Comparison of ENCODE assay signal across 21 mouse cellular contexts in the genomic region with DNA sequence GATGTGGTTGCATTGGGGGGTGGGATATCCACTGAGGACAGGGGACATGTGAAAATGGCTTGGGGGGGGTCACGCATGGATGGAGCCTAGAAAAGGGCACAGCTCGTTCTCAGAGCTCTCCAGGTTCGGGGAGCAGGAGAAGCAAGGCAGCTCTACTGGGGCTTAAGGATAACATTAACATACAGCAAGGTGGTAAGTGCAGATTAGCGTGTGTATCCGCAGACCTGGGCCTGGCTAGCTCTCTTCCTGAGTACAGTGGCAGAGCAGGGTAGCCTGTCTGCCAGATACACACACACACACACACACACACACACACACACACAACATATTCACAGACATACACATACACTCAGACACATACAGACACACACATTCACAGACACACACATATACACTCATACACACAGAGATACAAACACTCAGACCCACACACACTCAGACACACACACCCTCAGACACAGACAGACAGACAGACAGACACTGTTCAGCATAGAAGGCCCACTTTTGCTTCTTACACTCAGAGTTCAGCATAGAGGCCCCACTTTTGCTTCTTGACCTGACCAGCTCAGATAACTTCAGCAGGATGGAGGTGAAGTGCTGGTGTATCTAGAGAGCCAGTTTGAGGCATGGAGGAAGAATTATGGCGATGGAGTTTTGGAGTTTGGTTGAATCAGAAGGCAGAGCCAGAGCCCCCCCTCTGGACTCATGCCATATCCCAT. TPM values are rescaled to one million over a fixed set of nuclear protein-coding genes. Genes with fewer than 3 reads are reported as not detected.
DNase-seq lines count a peak whose midpoint lies in the region; ATAC-seq and TF ChIP-seq lines count a peak whose summit lies in the region.
"Had no signal": no experiment of that assay in that cellular context is flagged by ENCODE, and none has a peak within 500 bp of the region (broad histone marks: within the 10 kb centered on the region; RNA-seq: fewer than 3 reads in every experiment).

No protein-coding gene starts in this region.

- DNase-seq in midbrain, embryonic 11.5 days (ENCODE audit: low spot score, missing footprints) = no peak
- no peak for DNase-seq in midbrain, postnatal 0 days (ENCODE audit: low spot score)
- DNase-seq in c-Kit-positive CD71-positive TER-119-negative erythroid progenitor cells, embryonic 14.5 days (ENCODE audit: low read depth) = peak; percentile 66
- DNase-seq in liver = peak; percentile 75
- DNase-seq in yolk sac, embryonic 10.5 days (ENCODE audit: low spot score) = no peak
- no peak for DNase-seq in testis, postnatal 14 days (ENCODE audit: low spot score)

- no peak overlapping the region for H3K27ac ChIP-seq in midbrain, embryonic 11.5 days (ENCODE audit: low read depth, low read length)
- no peak overlapping the region for H3K27ac ChIP-seq in midbrain, postnatal 0 days (ENCODE audit: low read depth, low read length)
- H3K27ac ChIP-seq: heart, embryonic 13.5 days; midbrain, embryonic 12.5 days had no signal

- H3K9me3 ChIP-seq in midbrain, embryonic 11.5 days (ENCODE audit: control insufficient read depth, low read length) = no peaks in the 10 kb centered on the region
- H3K9me3 ChIP-seq in midbrain, postnatal 0 days (ENCODE audit: low read length) = no peaks in the 10 kb centered on the region
- H3K9me3 ChIP-seq: heart, embryonic 13.5 days; hindbrain, embryonic 10.5 days; midbrain, embryonic 12.5 days had no signal

- no peak overlapping the region for H3K9ac ChIP-seq in midbrain, embryonic 11.5 days (ENCODE audit: low read length)
- H3K9ac ChIP-seq in midbrain, postnatal 0 days (replicated peaks; ENCODE audit: low read length, poor library complexity, severe bottlenecking) = no peak overlapping the region
- H3K9ac ChIP-seq: heart, embryonic 13.5 days; midbrain, embryonic 12.5 days had no signal

- no peak overlapping the region for H3K4me3 ChIP-seq in midbrain, embryonic 11.5 days (ENCODE audit: low read depth, low read length)
- no peak overlapping the region for H3K4me3 ChIP-seq in midbrain, postnatal 0 days (ENCODE audit: low read depth, low read length)
- H3K4me3 ChIP-seq: heart, embryonic 13.5 days; hindbrain, embryonic 10.5 days; midbrain, embryonic 12.5 days had no signal

- 74% methylated on average over 6 of the region's 6 CpGs for WGBS in midbrain, embryonic 11.5 days
- WGBS in midbrain, postnatal 0 days = 66% methylated on average over 6 of the region's 6 CpGs

- no peak for TF ChIP-seq CTCF in midbrain, postnatal 0 days (IDR thresholded peaks at IDR 0.05)

- H3K36me3 ChIP-seq in midbrain, embryonic 11.5 days (ENCODE audit: control insufficient read depth, insufficient read depth, low read length) = no peaks in the 10 kb centered on the region
- peaks cover 5% of the 10 kb centered on the region; the same call in 1 of the 2 replicates for H3K36me3 ChIP-seq in midbrain, postnatal 0 days (ENCODE audit: insufficient read depth, low read length)

- no peaks in the 10 kb centered on the region; the same call in 1 of the 2 replicates for H3K4me1 ChIP-seq in midbrain, embryonic 11.5 days (ENCODE audit: control insufficient read depth, insufficient read depth, low read length)
- H3K4me1 ChIP-seq in midbrain, postnatal 0 days (ENCODE audit: insufficient read depth, low read length) = no peaks in the 10 kb centered on the region

- H3K4me2 ChIP-seq in midbrain, embryonic 11.5 days = no peak overlapping the region
- no peak overlapping the region for H3K4me2 ChIP-seq in midbrain, postnatal 0 days (ENCODE audit: low read depth, low read length, poor library complexity, severe bottlenecking)
- H3K4me2 ChIP-seq: heart, embryonic 13.5 days; midbrain, embryonic 12.5 days had no signal

- 0 out of 2 replicates have a peak, but pooled peaks have one; percentile 8 for ATAC-seq in midbrain, embryonic 11.5 days (ENCODE audit: low FRiP score)
- ATAC-seq in midbrain, postnatal 0 days (ENCODE audit: low FRiP score) = no peak
- ATAC-seq in megakaryocyte progenitor cell, adult 5-6 weeks (replicated peaks; ENCODE audit: poor library complexity) = peak; percentile 85
- no peak for ATAC-seq in CD4-positive, CD25-positive, alpha-beta regulatory T cell, adult 4 months

- no peaks in the 10 kb centered on the region for H3K27me3 ChIP-seq in midbrain, embryonic 11.5 days (ENCODE audit: control insufficient read depth, insufficient read depth, low read length)
- H3K27me3 ChIP-seq in midbrain, postnatal 0 days (ENCODE audit: insufficient read depth, low read length) = no peaks in the 10 kb centered on the region
- H3K27me3 ChIP-seq: heart, embryonic 13.5 days; midbrain, embryonic 12.5 days had no signal

RNA-seq across cellular contexts. Expression of gene Pabpn1l, which starts 3.7 kb away (rescaled TPM):
- not detected in 2 replicates for polyA plus RNA-seq in midbrain, embryonic 11.5 days (2014; fragmentation: Nextera tagmentation; extraction: Ambion mirVana)
- not detected in 2 replicates for total RNA-seq in midbrain, postnatal 0 days (2014; rRNA removed)
- polyA plus RNA-seq in midbrain, postnatal 0 days (2015; fragmentation: Nextera tagmentation; extraction: Ambion mirVana) = not detected in 2 replicates
- total RNA-seq in megakaryocyte progenitor cell, adult 5-6 weeks (2015) = 0.12 TPM in 1 of 2 replicates, not detected in the other
- total RNA-seq in megakaryocyte progenitor cell, adult 5-6 weeks (2017) = not detected in 2 replicates
- not detected for polyA plus RNA-seq in CD4-positive, CD25-positive, alpha-beta regulatory T cell, adult 4 months (2017; shearing (Covaris generic))
- total RNA-seq: adrenal gland, postnatal 14 days; gastrocnemius, adult 18-20 months; layer of hippocampus, postnatal 10 days; left cerebral cortex, postnatal 10 days had no signal
- polyA plus RNA-seq: forebrain, embryonic 14.5 days; gonadal fat pad, adult 2 months; heart, embryonic 13.5 days; hindbrain, embryonic 10.5 days; inflammation-experienced regulatory T-cells, adult 6 months; lung, adult 2 months; midbrain, embryonic 12.5 days; small intestine, adult 2 months; stomach, embryonic 16.5 days had no signal

RNA-seq across cellular contexts. Expression of gene Trappc2l, which starts 7.4 kb away (rescaled TPM):
- polyA plus RNA-seq in midbrain, embryonic 11.5 days (2014; fragmentation: Nextera tagmentation; extraction: Ambion mirVana) = 43.0 and 43.7 TPM in 2 replicates
- 14.1 and 23.2 TPM in 2 replicates for total RNA-seq in midbrain, postnatal 0 days (2014; rRNA removed)
- 135 and 138 TPM in 2 replicates for polyA plus RNA-seq in midbrain, postnatal 0 days (2015; fragmentation: Nextera tagmentation; extraction: Ambion mirVana)
- 41.5 and 52.4 TPM in 2 replicates for total RNA-seq in megakaryocyte progenitor cell, adult 5-6 weeks (2015)
- 18.0 and 27.9 TPM in 2 replicates for total RNA-seq in megakaryocyte progenitor cell, adult 5-6 weeks (2017)
- polyA plus RNA-seq in CD4-positive, CD25-positive, alpha-beta regulatory T cell, adult 4 months (2017; shearing (Covaris generic)) = 10 to 100 TPM; 45.0 to 70.1 TPM

RNA-seq across cellular contexts. Expression of gene Galns, which starts 7.6 kb away (rescaled TPM):
- polyA plus RNA-seq in midbrain, embryonic 11.5 days (2014; fragmentation: Nextera tagmentation; extraction: Ambion mirVana) = 6.0 and 6.4 TPM in 2 replicates
- total RNA-seq in midbrain, postnatal 0 days (2014; rRNA removed) = 12.1 and 14.6 TPM in 2 replicates
- 10.9 and 12.7 TPM in 2 replicates for polyA plus RNA-seq in midbrain, postnatal 0 days (2015; fragmentation: Nextera tagmentation; extraction: Ambion mirVana)
- total RNA-seq in megakaryocyte progenitor cell, adult 5-6 weeks (2015) = 30.3 and 31.8 TPM in 2 replicates
- total RNA-seq in megakaryocyte progenitor cell, adult 5-6 weeks (2017) = 32.2 and 33.1 TPM in 2 replicates
- 10 to 100 TPM in 1 of 2 experiments, 1 to 10 TPM in 1; 8.7 to 12.7 TPM for polyA plus RNA-seq in CD4-positive, CD25-positive, alpha-beta regulatory T cell, adult 4 months (2017; shearing (Covaris generic))

RNA-seq across cellular contexts. Expression of gene Aprt, which starts 42.1 kb away (rescaled TPM):
- 176 and 195 TPM in 2 replicates for polyA plus RNA-seq in midbrain, embryonic 11.5 days (2014; fragmentation: Nextera tagmentation; extraction: Ambion mirVana)
- 83.9 and 97.2 TPM in 2 replicates for total RNA-seq in midbrain, postnatal 0 days (2014; rRNA removed)
- polyA plus RNA-seq in midbrain, postnatal 0 days (2015; fragmentation: Nextera tagmentation; extraction: Ambion mirVana) = 157 and 170 TPM in 2 replicates
- 258 and 268 TPM in 2 replicates for total RNA-seq in megakaryocyte progenitor cell, adult 5-6 weeks (2015)
- 117 and 152 TPM in 2 replicates for total RNA-seq in megakaryocyte progenitor cell, adult 5-6 weeks (2017)
- 100 to 1,000 TPM; 146 to 207 TPM for polyA plus RNA-seq in CD4-positive, CD25-positive, alpha-beta regulatory T cell, adult 4 months (2017; shearing (Covaris generic))

RNA-seq across cellular contexts. Expression of gene Cdt1, which starts 51.0 kb away (rescaled TPM):
- polyA plus RNA-seq in midbrain, embryonic 11.5 days (2014; fragmentation: Nextera tagmentation; extraction: Ambion mirVana) = 25.7 and 35.8 TPM in 2 replicates
- 9.2 and 15.6 TPM in 2 replicates for total RNA-seq in midbrain, postnatal 0 days (2014; rRNA removed)
- polyA plus RNA-seq in midbrain, postnatal 0 days (2015; fragmentation: Nextera tagmentation; extraction: Ambion mirVana) = 6.4 TPM in 2 replicates
- 52.4 and 62.0 TPM in 2 replicates for total RNA-seq in megakaryocyte progenitor cell, adult 5-6 weeks (2015)
- 40.8 and 49.6 TPM in 2 replicates for total RNA-seq in megakaryocyte progenitor cell, adult 5-6 weeks (2017)
- polyA plus RNA-seq in CD4-positive, CD25-positive, alpha-beta regulatory T cell, adult 4 months (2017; shearing (Covaris generic)) = 10 to 100 TPM in 1 of 2 experiments, 1 to 10 TPM in 1; 8.2 to 12.6 TPM

Comparison
In these comparisons a context has a peak if more than half of its experiments do, and no peak if none do; other contexts are left out.
1. ATAC-seq: peak in midbrain, embryonic 11.5 days (single experiment) and megakaryocyte progenitor cell, adult 5-6 weeks (single experiment); none in midbrain, postnatal 0 days (single experiment) and CD4-positive, CD25-positive, alpha-beta regulatory T cell, adult 4 months (single experiment).
2. DNase-seq: peak in c-Kit-positive CD71-positive TER-119-negative erythroid progenitor cells, embryonic 14.5 days (single experiment) and liver (single experiment); none in midbrain, embryonic 11.5 days (single experiment), midbrain, postnatal 0 days (single experiment), yolk sac, embryonic 10.5 days (single experiment) and testis, postnatal 14 days (single experiment).